Mouse (Mus musculus) cortical plate, adult 2 months (tissue): ENCODE measurements around the gene Adamtsl5.

Experiments
- CTCF ChIP-seq: fragments of 200-500 bp; IDR thresholded peaks from 2 replicates; pipeline ENCODE4 v1.5.1; 2011; ENCODE audit warnings: mild to moderate bottlenecking, control low read depth, low read length; ENCODE audit not compliant: insufficient read depth; ENCODE audit errors: extremely low read depth
- POLR2A ChIP-seq: fragments of 200-500 bp; IDR thresholded peaks from 2 replicates; pipeline ENCODE4 v1.6.1; 2011; ENCODE audit warnings: mild to moderate bottlenecking, low read length, control low read depth; ENCODE audit not compliant: insufficient read depth; ENCODE audit errors: extremely low read depth

GRCm38 (mm10) chr10:80356737-80357136, 8.5 kb upstream of the Adamtsl5 start:
- TF ChIP-seq CTCF (no peak), POLR2A (no peak)
